36 mouse cellular contexts compared by ENCODE assay signal in genomic region chr1:23109191-23109590, GRCm38 (mm10). TPM values are rescaled to one million over a fixed set of nuclear protein-coding genes. Genes with fewer than 3 reads are reported as not detected.
DNase-seq lines count a peak whose midpoint lies in the region; ATAC-seq and TF ChIP-seq lines count a peak whose summit lies in the region.
"Had no signal": no experiment of that assay in that cellular context is flagged by ENCODE, and none has a peak within 500 bp of the region (broad histone marks: within the 10 kb centered on the region; RNA-seq: fewer than 3 reads in every experiment).

No protein-coding gene starts in this region.

- TF ChIP-seq EP300 in heart, postnatal 0 days (IDR thresholded peaks at IDR 0.05; ENCODE audit: low read depth), result no peak

- DNase-seq in gastrocnemius, postnatal 25 days, result peak; percentile 12
- no peak for DNase-seq in gastrocnemius, adult 18-20 months (ENCODE audit: low spot score)
- DNase-seq in heart, postnatal 0 days (ENCODE audit: low spot score), result no peak
- no peak for DNase-seq in heart, postnatal 36 days
- peak; percentile 8 to 9 for DNase-seq in kidney, postnatal 36 days
- peak; percentile 43 for DNase-seq in ZHBTc4 (ENCODE audit: low read depth, low spot score)
- DNase-seq: adrenal gland, postnatal 25 days; cerebellum, adult 18-20 months; cerebellum, postnatal 14 days; layer of hippocampus, adult 9-11 months; liver; lung, embryonic 14.5 days; midbrain, embryonic 14.5 days; thymus, postnatal 4 days had no signal

- H3K27me3 ChIP-seq in heart, postnatal 0 days (ENCODE audit: control insufficient read depth, insufficient read depth, low read length), result no peaks in the 10 kb centered on the region
- no peaks in the 10 kb centered on the region for H3K27me3 ChIP-seq in kidney, embryonic 16.5 days (ENCODE audit: insufficient read depth, low read length)
- H3K27me3 ChIP-seq: CH12.LX; heart, embryonic 15.5 days; hindbrain, embryonic 15.5 days had no signal

- H3K27ac ChIP-seq in heart, postnatal 0 days (ENCODE audit: low read depth), result no peak overlapping the region
- H3K27ac ChIP-seq in kidney, embryonic 16.5 days (ENCODE audit: low read length), result no peak overlapping the region
- H3K27ac ChIP-seq: heart, embryonic 15.5 days; hindbrain, embryonic 10.5 days; hindbrain, embryonic 15.5 days; liver, embryonic 14.5 days had no signal

- H3K9me3 ChIP-seq in heart, postnatal 0 days (replicated peaks; ENCODE audit: control insufficient read depth, low read length), result no peaks in the 10 kb centered on the region
- H3K9me3 ChIP-seq in kidney, embryonic 16.5 days (ENCODE audit: low read length), result no peaks in the 10 kb centered on the region
- H3K9me3 ChIP-seq: heart, embryonic 15.5 days; hindbrain, embryonic 10.5 days; hindbrain, embryonic 15.5 days had no signal

- 83% methylated on average over 1 of the region's 1 CpGs for WGBS in heart, postnatal 0 days
- WGBS in kidney, embryonic 16.5 days, result 78% methylated on average over 1 of the region's 1 CpGs

- intact Hi-C loops in heart, postnatal 36 days (cut with DNase I), result no loop called here

- no peak overlapping the region for H3K4me2 ChIP-seq in heart, postnatal 0 days (ENCODE audit: low read depth, low read length)
- no peak overlapping the region for H3K4me2 ChIP-seq in kidney, embryonic 16.5 days (replicated peaks; ENCODE audit: low read depth, low read length)
- H3K4me2 ChIP-seq: heart, embryonic 15.5 days; hindbrain, embryonic 15.5 days; lung, embryonic 14.5 days had no signal

- no peak for TF ChIP-seq CTCF in heart, postnatal 0 days (IDR thresholded peaks at IDR 0.05; ENCODE audit: low read depth)

- ATAC-seq in heart, postnatal 0 days (ENCODE audit: insufficient read depth, low read depth), result 0 out of 2 replicates have a peak, but pooled peaks have one; percentile 27
- no peak for ATAC-seq in kidney, embryonic 16.5 days (ENCODE audit: low FRiP score, low TSS enrichment)
- no peak for ATAC-seq in activated CD4-positive, CD25-positive, alpha-beta regulatory T cell, adult 4 months
- ATAC-seq: forebrain, embryonic 16.5 days; inflammation-experienced regulatory T-cells, adult 6 months; Patski had no signal

- peaks cover 19% of the 10 kb centered on the region for H3K4me1 ChIP-seq in heart, postnatal 0 days (ENCODE audit: control insufficient read depth, insufficient read depth)
- no peaks in the 10 kb centered on the region for H3K4me1 ChIP-seq in kidney, embryonic 16.5 days (ENCODE audit: insufficient read depth, low read length)
- H3K4me1 ChIP-seq: hindbrain, embryonic 15.5 days had no signal

- H3K36me3 ChIP-seq in heart, postnatal 0 days (replicated peaks; ENCODE audit: control insufficient read depth, insufficient read depth, low read length), result no peaks in the 10 kb centered on the region
- H3K36me3 ChIP-seq in kidney, embryonic 16.5 days (ENCODE audit: insufficient read depth, low read length), result no peaks in the 10 kb centered on the region
- H3K36me3 ChIP-seq: heart, embryonic 15.5 days; hindbrain, embryonic 10.5 days; hindbrain, embryonic 15.5 days had no signal

- no peak overlapping the region for H3K4me3 ChIP-seq in heart, postnatal 0 days (ENCODE audit: low read depth, low read length)
- no peak overlapping the region for H3K4me3 ChIP-seq in kidney, embryonic 16.5 days (ENCODE audit: low read length)
- H3K4me3 ChIP-seq: erythroblast, embryonic 14.5 days; heart, embryonic 15.5 days; hindbrain, embryonic 10.5 days; hindbrain, embryonic 15.5 days had no signal

- H3K9ac ChIP-seq in heart, postnatal 0 days (replicated peaks; ENCODE audit: low read depth, low read length), result no peak overlapping the region
- H3K9ac ChIP-seq in kidney, embryonic 16.5 days (replicated peaks; ENCODE audit: low read length), result no peak overlapping the region
- H3K9ac ChIP-seq: heart, embryonic 15.5 days; hindbrain, embryonic 15.5 days; liver, embryonic 14.5 days; lung, embryonic 14.5 days had no signal

RNA-seq across cellular contexts. Expression of gene 4933415F23Rik, which starts 7.1 kb away (rescaled TPM):
- total RNA-seq in gastrocnemius, postnatal 25 days (2021), result 1 to 10 TPM in 1 of 2 experiments, under 1 TPM in 1; 0.48 to 3.2 TPM
- 10 to 100 TPM in 1 of 2 experiments, 1 to 10 TPM in 1; 3.7 to 29.0 TPM for total RNA-seq in gastrocnemius, adult 18-20 months (2021)
- total RNA-seq in heart, postnatal 0 days (2014; rRNA removed; ENCODE audit: low replicate concordance), result not detected in 2 replicates
- not detected in 2 replicates for polyA plus RNA-seq in heart, postnatal 0 days (2015; fragmentation: Nextera tagmentation; extraction: Ambion mirVana)
- not detected for total RNA-seq in heart, postnatal 36 days (2021)
- polyA plus RNA-seq in kidney, embryonic 16.5 days (2015; fragmentation: Nextera tagmentation; extraction: Ambion mirVana), result not detected in 2 replicates
- not detected for polyA plus RNA-seq in activated CD4-positive, CD25-positive, alpha-beta regulatory T cell, adult 4 months (2017; shearing (Covaris generic))
- total RNA-seq: adrenal gland, adult 18-20 months; adrenal gland, postnatal 25 days; CH12.LX; left cerebral cortex, postnatal 10 days; MEL; monocyte, adult 5-6 weeks had no signal
- polyA plus RNA-seq: C2C12; cortical plate, adult 2 months; erythroblast, embryonic 14.5 days; forebrain, embryonic 11.5 days; forebrain, embryonic 16.5 days; heart, embryonic 15.5 days; hindbrain, embryonic 10.5 days; hindbrain, embryonic 15.5 days; inflammation-experienced regulatory T-cells, adult 6 months; limb, embryonic 11.5 days; liver, embryonic 14.5 days; lung, embryonic 14.5 days; midbrain, embryonic 14.5 days; neural tube, embryonic 14.5 days; Patski; stomach, embryonic 14.5 days; thymus, postnatal 0 days had no signal

Comparison
In these comparisons a context has a peak if more than half of its experiments do, and no peak if none do; other contexts are left out.
1. DNase-seq: peak in gastrocnemius, postnatal 25 days (single experiment), kidney, postnatal 36 days (2 of 2) and ZHBTc4 (single experiment); none in gastrocnemius, adult 18-20 months (single experiment), heart, postnatal 0 days (single experiment) and heart, postnatal 36 days (0 of 2).